Mouse (Mus musculus): ENCODE measurements around the gene Rprd1b.

Gene Rprd1b

GRCm38 (mm10) chr2:158028354-158028863 lies at the start of gene Rprd1b, which contains the start of gene Tti1:
Gene Rprd1b, plus strand, starts transcription at chr2:158028497.
Gene Tti1, minus strand, starts transcription at chr2:158028433.
- ChIA-PET CTCF (interaction anchor here in 2 of 4 experiments (1.0 to 1.2 kb wide), 2 partner anchors 45 to 50 kb away, joined by 3 to 13 read pairs; no protein-coding TSS in a partner anchor), POLR2A (interaction anchor here (0.6 to 3.1 kb wide), 25 partner anchors 9 to 654 kb away, joined by 3 to 24 read pairs (median 4); no protein-coding TSS in a partner anchor)

GRCm38 (mm10) chr2:157979241-157979640 lies 49.1 kb upstream of the Rprd1b start:
- CTCF ChIA-PET, result interaction anchor here in 2 of 4 experiments (0.6 to 1.6 kb wide), 2 partner anchors 49 to 244 kb away, joined by 3 to 4 read pairs; partner anchors contain the start of genes Rprd1b (in 1 of the 2) and Tti1 (in 1 of the 2)
- POLR2A ChIA-PET, result interaction anchor here in 2 of 4 experiments (0.6 to 2.4 kb wide), 3 partner anchors 9 to 531 kb away, joined by 3 to 7 read pairs (median 5); no protein-coding TSS in a partner anchor

GRCm38 (mm10) chr2:157982727-157983126 lies 45.6 kb upstream of the Rprd1b start:
- ChIA-PET CTCF (interaction anchor here in 1 of 4 experiments (0.5 kb wide), 1 partner anchor 34 kb away, joined by 4 read pairs; no protein-coding TSS in a partner anchor), POLR2A (interaction anchor here in 1 of 4 experiments (1.4 kb wide), 1 partner anchor 39 kb away, joined by 4 read pairs; no protein-coding TSS in a partner anchor)

- CTCF ChIA-PET, result interaction anchor here in 1 of 4 experiments (0.5 kb wide), 1 partner anchor 33 kb away, joined by 4 read pairs; no protein-coding TSS in a partner anchor
- POLR2A ChIA-PET, result no interaction called here
Observed at GRCm38 (mm10) chr2:157983276-157983675, 45.0 kb upstream of the Rprd1b start.

GRCm38 (mm10) chr2:157985611-157986010 lies 42.7 kb upstream of the Rprd1b start:
- ChIA-PET CTCF (no interaction called here), POLR2A (no interaction called here)

GRCm38 (mm10) chr2:157986235-157986634 lies 42.1 kb upstream of the Rprd1b start:
- CTCF ChIA-PET, result no interaction called here
- POLR2A ChIA-PET, result no interaction called here

- POLR2A ChIA-PET, result interaction anchor here in 1 of 4 experiments (0.6 to 1.7 kb wide), 3 partner anchors 14 to 242 kb away, joined by 3 to 4 read pairs (median 3); no protein-coding TSS in a partner anchor
Observed at GRCm38 (mm10) chr2:157988416-157989190, 39.7 kb upstream of the Rprd1b start.

GRCm38 (mm10) chr2:157989946-157990345 lies 38.4 kb upstream of the Rprd1b start:
- ChIA-PET CTCF (interaction anchor here in 3 of 4 experiments (0.5 to 2.9 kb wide), 13 partner anchors 9 to 357 kb away, joined by 3 to 12 read pairs (median 3); partner anchors contain the start of gene Vstm2l (in 1 of the 3)), POLR2A (interaction anchor here in 2 of 4 experiments (1.1 to 1.7 kb wide), 3 partner anchors 9 to 243 kb away, joined by 3 to 4 read pairs (median 3); no protein-coding TSS in a partner anchor)

More at GRCm38 (mm10) chr2:157988416-157989190, 39.7 kb upstream of the Rprd1b start:
- CTCF ChIA-PET, result interaction anchor here in 3 of 4 experiments (0.6 to 2.9 kb wide), 6 partner anchors 20 to 385 kb away, joined by 3 to 12 read pairs (median 6); partner anchors contain the start of gene Vstm2l (in 2 of the 3)

- ChIA-PET CTCF (interaction anchor here in 2 of 4 experiments (0.5 to 2.9 kb wide), 7 partner anchors 9 to 955 kb away, joined by 3 to 12 read pairs (median 4); no protein-coding TSS in a partner anchor), POLR2A (interaction anchor here in 2 of 4 experiments (0.5 to 1.6 kb wide), 5 partner anchors 10 to 430 kb away, joined by 3 to 4 read pairs (median 3); no protein-coding TSS in a partner anchor)
Observed at GRCm38 (mm10) chr2:157991026-157991425, 37.3 kb upstream of the Rprd1b start.

GRCm38 (mm10) chr2:157992501-157992900 lies 35.8 kb upstream of the Rprd1b start:
- CTCF ChIA-PET, result no interaction called here
- POLR2A ChIA-PET, result interaction anchor here in 1 of 4 experiments (1.0 to 1.3 kb wide), 2 partner anchors 12 to 17 kb away, joined by 3 read pairs; no protein-coding TSS in a partner anchor

- ChIA-PET POLR2A (interaction anchor here in 1 of 4 experiments (0.5 kb wide), 1 partner anchor 488 kb away, joined by 3 read pairs; no protein-coding TSS in a partner anchor), CTCF (interaction anchor here in 1 of 4 experiments (0.7 kb wide), 1 partner anchor 9 kb away, joined by 3 read pairs; no protein-coding TSS in a partner anchor)
Observed at GRCm38 (mm10) chr2:157998817-157999216, 29.5 kb upstream of the Rprd1b start.

- CTCF ChIA-PET, result interaction anchor here in 2 of 4 experiments (0.6 to 2.3 kb wide), 2 partner anchors 68 to 335 kb away, joined by 3 to 8 read pairs; no protein-coding TSS in a partner anchor
- POLR2A ChIA-PET, result interaction anchor here in 1 of 4 experiments (0.9 kb wide), 1 partner anchor 13 kb away, joined by 3 read pairs; no protein-coding TSS in a partner anchor
Observed at GRCm38 (mm10) chr2:158004620-158005019, 23.7 kb upstream of the Rprd1b start.

GRCm38 (mm10) chr2:158005641-158006040 lies 22.7 kb upstream of the Rprd1b start:
- ChIA-PET POLR2A (interaction anchor here in 1 of 4 experiments (1.1 kb wide), 1 partner anchor 11 kb away, joined by 5 read pairs; no protein-coding TSS in a partner anchor), CTCF (interaction anchor here in 1 of 4 experiments (0.6 to 2.3 kb wide), 2 partner anchors 69 to 408 kb away, joined by 5 to 8 read pairs; no protein-coding TSS in a partner anchor)

- CTCF ChIA-PET, result interaction anchor here in 3 of 4 experiments (0.6 to 1.1 kb wide), 4 partner anchors 250 to 1204 kb away, joined by 3 to 9 read pairs (median 4); no protein-coding TSS in a partner anchor
- POLR2A ChIA-PET, result interaction anchor here in 2 of 4 experiments (0.6 to 1.6 kb wide), 4 partner anchors 15 to 34 kb away, joined by 3 to 5 read pairs (median 4); partner anchors contain the start of genes Rprd1b (in 1 of the 2) and Tti1 (in 1 of the 2)
Observed at GRCm38 (mm10) chr2:158009373-158009772, 18.9 kb upstream of the Rprd1b start.

- CTCF ChIA-PET, result interaction anchor here in 3 of 4 experiments (0.5 to 0.6 kb wide), 3 partner anchors 71 to 177 kb away, joined by 3 to 4 read pairs (median 3); no protein-coding TSS in a partner anchor
- POLR2A ChIA-PET, result no interaction called here
Observed at GRCm38 (mm10) chr2:158012608-158013007, 15.7 kb upstream of the Rprd1b start.

- CTCF ChIA-PET, result interaction anchor here in 2 of 4 experiments (0.5 to 0.8 kb wide), 2 partner anchors 76 to 241 kb away, joined by 3 to 4 read pairs; no protein-coding TSS in a partner anchor
- POLR2A ChIA-PET, result interaction anchor here in 3 of 4 experiments (1.0 to 2.9 kb wide), 4 partner anchors 10 to 12 kb away, joined by 3 to 17 read pairs (median 4); no protein-coding TSS in a partner anchor
Observed at GRCm38 (mm10) chr2:158017330-158017729, 11.0 kb upstream of the Rprd1b start.

- ChIA-PET POLR2A (interaction anchor here (0.7 to 3.1 kb wide), 19 partner anchors 9 to 231 kb away, joined by 3 to 24 read pairs (median 3); no protein-coding TSS in a partner anchor), CTCF (interaction anchor here in 3 of 4 experiments (0.9 to 1.2 kb wide), 3 partner anchors 46 to 84 kb away, joined by 3 to 13 read pairs (median 3); no protein-coding TSS in a partner anchor)
Observed at GRCm38 (mm10) chr2:158027855-158028353, 393 bp upstream of the Rprd1b start.

Data from embryonic stem cell, embryonic (primary cell).